Mouse (Mus musculus) heart, postnatal 14 days (tissue): ENCODE results near the gene Rasgrp1. TPM values are rescaled to one million over a fixed set of nuclear protein-coding genes. Genes with fewer than 3 reads are reported as not detected.

Experiments
- DNase-seq, 2 experiments: peaks; one replicate each; pipeline ENCODE4 v3.0.0; 2021 to 2022
- intact Hi-C: fragments of 180-260 bp; cut with DNase I; formaldehyde crosslinking; loops from one replicate; pipeline ENCODE4 v1.15.1; 2025
- long read RNA-seq, 2 experiments: library from polyadenylated mRNA; stranded (forward); transcript quantifications; one replicate each; pipeline ENCODE4 v2.0.0; 2021
- total RNA-seq, 2 experiments: library from RNA; stranded (reverse); gene quantifications; 2 replicates each; pipeline ENCODE4 v1.2.3; 2021

The Rasgrp1 gene
- 1 to 10 TPM in 1 of 2 experiments, under 1 TPM in 1; 0.69 to 6.2 TPM for total RNA-seq
- long read RNA-seq, experiment 1, full-length matches to known transcripts = 3 of 4 reads
- long read RNA-seq, experiment 1, partial matches to known transcripts = 1 of 4 reads
- long read RNA-seq, experiment 1, other reads (novel, unspliced or antisense) = 0 of 4 reads
- long read RNA-seq, experiment 2 = 0 reads

GRCm38 (mm10) chr2:117342547-117343239 is at the start of gene Rasgrp1:
Gene Rasgrp1 (minus strand): TSS chr2:117343001.
- intact Hi-C loops = loop anchor here (5.0 kb wide), 1 partner anchor 95 kb away; no protein-coding TSS in a partner anchor
- peak; percentile 15 to 17 for DNase-seq

DNA sequence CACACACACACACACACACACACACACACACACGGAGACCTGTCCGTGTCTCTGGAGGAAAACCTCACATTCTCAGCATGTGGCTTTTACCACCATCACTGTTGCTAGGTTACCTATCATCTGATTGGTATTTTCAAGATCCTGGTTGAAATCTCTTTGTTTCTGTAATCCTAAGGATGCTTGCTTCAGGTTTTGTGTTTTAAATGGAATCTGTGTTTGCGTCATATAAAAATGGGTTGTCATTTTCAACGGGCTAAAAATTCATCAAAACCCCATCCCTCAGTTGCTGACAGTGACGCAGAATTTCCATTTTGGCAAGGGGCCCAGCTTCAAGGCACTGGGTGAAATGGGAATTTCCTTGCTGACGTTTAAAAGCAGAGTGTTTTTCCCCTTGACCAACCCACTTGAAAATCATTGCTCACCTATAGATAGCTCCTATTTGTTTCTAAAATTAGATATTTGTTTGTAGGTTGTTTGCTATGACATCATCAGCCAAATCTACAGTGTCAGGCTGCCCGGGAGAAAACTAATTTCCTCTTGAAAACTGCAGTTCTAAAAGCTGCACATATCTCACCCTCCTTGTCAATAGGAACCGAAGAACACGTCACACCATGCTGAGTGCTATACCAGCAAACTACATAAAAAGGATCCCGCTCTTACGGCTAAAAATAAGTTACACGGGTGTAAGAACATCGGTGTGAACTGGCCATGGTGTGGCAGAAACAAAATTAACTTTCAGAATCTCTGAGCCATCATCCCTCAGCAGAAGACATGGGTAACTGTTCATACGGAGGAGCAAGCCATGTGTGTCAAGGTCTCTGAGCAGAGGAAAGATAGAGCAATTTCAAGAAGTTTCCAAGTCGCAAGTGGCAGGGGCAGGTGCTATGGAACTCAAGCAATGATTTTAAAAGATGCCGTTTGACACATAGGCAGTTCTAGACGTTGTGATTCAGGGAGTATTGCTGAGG is 47.4 kb upstream of the Rasgrp1 start:
- DNase-seq = peak; percentile 40 to 50
- intact Hi-C loops = no loop called here

DNA sequence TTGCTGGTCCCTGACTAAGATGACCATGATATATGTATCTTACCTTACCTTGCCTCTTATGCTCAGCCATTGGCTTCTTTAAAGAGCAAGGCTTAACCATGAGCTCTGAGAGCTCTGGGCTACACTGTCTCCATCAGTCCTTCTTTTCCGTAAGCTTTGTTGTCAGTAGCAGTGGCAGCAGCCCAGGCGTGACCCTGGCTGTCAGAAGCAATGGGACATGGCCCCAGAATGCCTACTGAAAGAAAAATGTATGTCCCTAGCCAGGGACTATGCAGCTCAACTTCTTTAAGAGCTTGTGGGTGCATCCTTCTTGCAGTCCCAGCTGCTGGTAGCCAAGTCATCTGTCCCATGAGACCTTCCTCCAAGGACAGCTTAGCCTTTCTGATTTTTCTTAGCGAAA is 46.7 kb upstream of the Rasgrp1 start:
- intact Hi-C loops = no loop called here
- no peak for DNase-seq

GRCm38 (mm10) chr2:117388121-117388520 is 45.3 kb upstream of the Rasgrp1 start:
- DNase-seq = no peak
- intact Hi-C loops = no loop called here

GRCm38 (mm10) chr2:117386981-117387705 is 44.3 kb upstream of the Rasgrp1 start:
- DNase-seq = no peak
- intact Hi-C loops = no loop called here

DNA sequence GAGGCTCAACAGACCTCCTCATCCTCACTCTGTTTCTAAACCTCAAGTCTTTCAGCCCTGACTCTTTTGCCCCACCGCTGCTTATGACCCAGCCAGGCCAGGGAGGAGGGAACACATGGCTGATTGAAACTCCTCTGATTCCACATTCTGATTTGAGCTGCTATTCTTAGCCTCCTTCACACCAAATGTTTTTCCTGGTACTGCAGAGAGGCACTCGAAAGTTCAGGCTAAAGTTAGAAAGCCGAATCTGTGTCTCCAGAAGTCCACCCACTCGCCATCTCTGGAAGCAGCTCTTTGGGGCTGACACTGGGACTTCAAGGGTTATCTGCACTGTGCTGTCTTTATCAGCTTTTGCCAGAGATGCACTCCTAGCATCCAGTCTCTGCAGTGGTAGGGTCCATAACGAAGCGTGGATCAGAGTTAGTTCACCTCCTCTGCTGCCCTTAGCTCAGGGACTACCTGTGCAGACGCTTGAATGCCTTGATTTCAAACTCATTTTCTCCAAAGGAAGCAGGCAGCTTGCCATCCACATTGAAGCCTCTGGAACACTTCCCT is 43.3 kb upstream of the Rasgrp1 start:
- intact Hi-C loops = no loop called here
- no peak for DNase-seq

GRCm38 (mm10) chr2:117381314-117381713 is 38.5 kb upstream of the Rasgrp1 start:
- intact Hi-C loops = no loop called here
- DNase-seq = peak in 1 of 2 experiments; percentile 2

DNA sequence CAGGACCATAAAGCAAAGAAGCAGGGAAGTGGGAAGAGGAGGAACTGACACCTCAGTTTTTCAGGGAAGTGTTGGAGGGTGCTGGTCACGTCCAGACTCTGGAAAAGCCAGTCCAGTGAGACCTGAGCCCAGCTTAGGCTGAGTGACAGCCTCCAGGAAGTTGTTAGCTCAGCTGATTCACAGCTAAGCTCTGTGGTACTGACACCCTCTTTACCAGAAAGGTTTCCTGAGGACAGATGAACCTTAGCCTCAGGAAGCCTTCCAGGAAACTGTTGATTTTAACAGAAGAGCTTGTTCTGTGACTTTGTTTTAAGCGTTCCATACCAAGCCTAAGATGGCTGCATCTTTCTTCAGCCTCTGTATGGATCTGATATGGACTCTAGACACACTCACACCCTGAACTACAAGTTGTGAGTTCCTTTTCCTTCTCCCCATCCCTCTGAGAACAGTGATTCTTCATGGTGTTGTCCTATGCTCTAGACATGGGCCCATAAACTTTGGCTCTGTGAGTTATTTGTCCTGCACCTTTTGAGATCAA is 31.6 kb upstream of the Rasgrp1 start:
- DNase-seq = no peak
- intact Hi-C loops = no loop called here

DNA sequence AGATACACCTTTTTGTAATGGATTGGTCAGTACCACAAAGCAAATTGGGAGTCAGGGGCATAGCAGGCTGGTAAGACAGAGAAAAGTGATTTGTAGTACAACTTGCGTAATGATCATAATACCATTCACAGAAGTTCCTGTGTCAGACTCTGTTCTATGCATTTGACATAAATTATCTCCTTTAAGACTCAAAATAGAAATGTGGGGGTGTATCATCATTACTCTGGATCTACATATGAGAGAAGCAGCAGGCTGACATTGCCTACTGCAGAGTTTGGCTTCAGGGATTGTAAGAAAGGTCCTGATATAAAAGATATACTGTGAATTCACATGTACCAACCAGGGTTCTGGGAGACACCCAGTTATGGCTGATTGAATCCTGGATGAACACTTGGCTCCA is 28.9 kb upstream of the Rasgrp1 start:
- DNase-seq = no peak
- intact Hi-C loops = no loop called here

DNA sequence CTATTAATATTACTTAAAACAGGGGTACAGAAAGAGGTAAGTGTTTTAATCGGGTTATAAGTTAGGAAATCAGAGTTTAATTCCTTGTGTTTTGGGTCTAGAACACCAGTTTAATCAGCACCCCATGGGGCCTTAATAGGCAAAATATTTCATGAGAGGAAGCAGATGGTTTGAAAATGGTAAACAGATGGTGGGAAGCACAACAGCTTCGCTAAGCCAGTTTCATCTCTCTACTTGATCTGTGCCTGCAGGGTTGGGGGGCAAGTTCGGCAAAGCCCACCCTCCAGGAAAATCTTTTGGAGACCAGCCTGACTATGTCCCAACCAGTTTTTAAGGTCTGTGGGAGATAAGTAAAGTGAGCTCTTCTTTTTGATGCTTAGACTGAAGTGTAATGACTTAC is 23.7 kb upstream of the Rasgrp1 start:
- intact Hi-C loops = no loop called here
- DNase-seq = no peak

DNA sequence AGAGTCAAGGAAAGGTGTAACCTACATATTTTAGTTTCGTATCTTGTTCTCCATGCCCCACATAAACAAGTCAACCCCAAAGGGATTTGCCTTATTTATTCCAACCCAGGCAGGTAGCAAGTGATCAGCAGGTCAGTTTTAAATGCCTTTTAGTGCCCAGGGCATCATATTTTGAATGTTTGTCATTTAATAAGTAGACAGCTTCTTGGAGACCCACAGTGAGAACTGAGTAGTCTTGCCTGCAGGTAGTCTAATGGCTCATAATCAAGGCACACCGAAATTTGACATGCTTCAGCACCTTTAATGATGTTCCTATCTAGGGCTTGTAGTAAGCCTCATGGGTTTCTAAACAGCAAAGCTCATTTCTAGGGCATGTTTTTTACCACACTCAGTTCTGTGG is 21.3 kb upstream of the Rasgrp1 start:
- intact Hi-C loops = no loop called here

GRCm38 (mm10) chr2:117357939-117358338 is 15.1 kb upstream of the Rasgrp1 start:
- no peak for DNase-seq
- intact Hi-C loops = no loop called here

More for the DNA sequence above, 21.3 kb upstream of the Rasgrp1 start:
- no peak for DNase-seq

DNA sequence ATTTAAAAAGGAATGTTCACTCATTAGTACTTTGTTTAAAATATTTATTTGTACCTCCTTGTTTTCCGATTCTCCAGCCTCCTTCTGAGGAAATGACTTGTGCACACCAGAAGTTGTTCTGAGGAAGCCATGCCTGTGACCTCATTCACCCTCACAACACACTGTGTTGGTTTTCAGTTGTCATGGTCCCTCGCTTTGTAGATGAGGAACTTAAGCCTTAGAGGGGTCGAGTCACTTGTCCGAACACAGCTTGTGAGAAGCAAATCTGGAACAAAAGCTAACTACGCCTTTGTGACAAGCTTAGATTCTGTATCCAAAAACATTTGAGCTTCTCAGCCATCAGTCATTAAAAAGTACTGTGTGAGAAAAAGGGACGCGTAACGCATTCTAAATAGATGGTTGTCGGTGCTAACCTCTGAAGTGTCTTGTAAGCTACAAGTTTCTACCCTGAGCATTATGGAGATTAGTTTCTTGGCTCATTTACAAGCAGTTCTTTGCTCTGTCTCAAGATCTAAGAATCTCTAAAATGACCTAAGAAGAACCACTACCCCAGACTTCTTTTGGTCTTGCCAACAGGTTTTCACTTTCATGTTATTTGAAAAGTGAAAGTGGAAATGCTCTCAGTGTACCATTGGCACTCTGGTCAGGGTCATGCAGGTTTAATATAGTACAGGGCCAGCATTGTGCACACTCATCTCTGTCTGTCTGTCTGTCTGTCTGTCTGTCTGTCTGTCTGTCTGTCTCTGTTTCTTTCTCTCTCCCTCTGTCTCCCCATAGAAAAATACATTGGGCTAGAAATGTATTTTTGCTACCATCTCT is 9.7 kb upstream of the Rasgrp1 start:
- no peak for DNase-seq
- intact Hi-C loops = no loop called here

DNA sequence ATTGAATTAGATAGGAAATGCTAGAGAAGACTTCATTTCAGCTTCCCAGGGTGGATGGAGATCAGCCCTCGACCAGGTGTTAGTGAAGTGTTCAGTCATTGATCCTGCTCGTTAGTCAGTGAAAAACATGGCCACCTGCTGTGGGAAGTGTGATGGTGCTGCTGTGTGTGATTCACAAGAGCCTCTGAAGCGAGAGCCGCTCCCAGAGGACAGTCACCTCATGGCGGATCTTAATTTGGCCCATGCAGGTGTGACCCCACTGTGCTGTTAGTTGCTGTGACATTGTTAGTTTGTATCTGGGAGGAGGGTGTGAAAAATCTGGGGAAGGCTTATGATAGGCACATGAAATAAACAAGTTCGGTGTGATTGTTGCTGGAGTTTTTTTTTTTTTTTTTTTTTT is 7.3 kb upstream of the Rasgrp1 start:
- intact Hi-C loops = no loop called here
- no peak for DNase-seq

GRCm38 (mm10) chr2:117343240-117343624 is 431 bp upstream of the Rasgrp1 start:
- DNase-seq = no peak
- intact Hi-C loops = loop anchor here (5.0 kb wide), 1 partner anchor 94 kb away; no protein-coding TSS in a partner anchor

GRCm38 (mm10) chr2:117342090-117342546 is 683 bp downstream of the Rasgrp1 start:
- DNase-seq = peak; percentile 66 to 76
- intact Hi-C loops = loop anchor here (5.0 kb wide), 1 partner anchor 95 kb away; no protein-coding TSS in a partner anchor

DNA sequence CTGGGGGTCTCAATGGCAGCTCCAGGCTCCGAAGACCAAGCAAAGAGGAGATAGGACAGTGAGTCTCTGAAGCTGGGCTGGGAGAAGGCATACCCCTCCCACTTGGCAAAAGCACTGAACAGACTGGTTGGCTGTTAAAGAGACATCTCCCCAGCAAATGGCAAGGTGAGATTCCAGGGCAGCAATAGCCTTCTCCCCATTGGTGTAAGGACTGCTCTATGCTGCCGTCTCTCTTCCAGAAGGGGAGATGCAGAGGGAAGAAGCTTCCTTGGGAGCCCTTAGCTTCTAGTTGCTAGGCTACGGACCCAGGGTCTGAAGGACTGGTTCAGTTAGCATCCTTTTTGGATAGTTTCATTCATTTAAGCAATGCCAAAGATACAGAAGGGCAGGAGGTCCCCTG is 4.3 kb downstream of the Rasgrp1 start:
- no peak for DNase-seq
- intact Hi-C loops = no loop called here

GRCm38 (mm10) chr2:117337902-117338301 is 4.9 kb downstream of the Rasgrp1 start:
- no peak for DNase-seq
- intact Hi-C loops = no loop called here
